19 mouse cellular contexts compared by ENCODE assay signal in the genomic region with DNA sequence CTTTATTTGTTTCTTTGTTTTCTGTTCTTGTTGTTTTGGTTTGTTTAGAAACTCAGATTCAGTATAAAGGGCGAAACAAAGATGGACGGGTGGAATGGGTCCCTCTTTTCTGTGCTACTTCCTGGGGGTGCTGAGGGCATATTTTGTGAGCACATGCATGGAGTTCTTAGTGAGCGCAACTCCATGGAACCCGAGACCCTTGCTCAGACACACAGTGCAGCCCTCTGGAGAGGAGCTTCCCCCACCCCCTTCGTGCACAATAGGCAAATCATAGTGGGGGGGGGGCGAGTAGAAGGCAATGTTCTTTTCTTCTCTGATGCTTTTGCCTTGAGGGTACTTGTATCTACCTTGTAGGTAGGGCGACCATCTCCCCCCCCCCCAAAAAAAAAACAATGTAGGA.
DNase-seq lines count a peak whose midpoint lies in the region; ATAC-seq and TF ChIP-seq lines count a peak whose summit lies in the region.
"Had no signal": no experiment of that assay in that cellular context is flagged by ENCODE, and none has a peak within 500 bp of the region (broad histone marks: within the 10 kb centered on the region; RNA-seq: fewer than 3 reads in every experiment).

No protein-coding gene starts in this region.

- no peak for TF ChIP-seq CTCF in E14TG2a.4 (conservative IDR thresholded peaks at IDR 0.05; ENCODE audit: low read length)

- peaks cover 9% of the 10 kb centered on the region; the same call in 1 of the 2 replicates for H3K36me3 ChIP-seq in heart, embryonic 10.5 days
- H3K36me3 ChIP-seq in hindbrain, embryonic 15.5 days = no peaks in the 10 kb centered on the region; the same call in 1 of the 2 replicates
- H3K36me3 ChIP-seq in hindbrain, embryonic 16.5 days (ENCODE audit: control insufficient read depth, insufficient read depth, low read length) = no peaks in the 10 kb centered on the region
- H3K36me3 ChIP-seq in E14TG2a.4 (ENCODE audit: insufficient read depth, low read length) = 0 out of 2 replicates have a peak, but pooled peaks cover under 1% of the 10 kb centered on the region
- H3K36me3 ChIP-seq in ES-E14 (ENCODE audit: control insufficient read depth, insufficient read depth, low read length, poor library complexity, severe bottlenecking) = no peaks in the 10 kb centered on the region; the same call in 1 of the 2 replicates
- H3K36me3 ChIP-seq in intestine, embryonic 16.5 days (ENCODE audit: control insufficient read depth, insufficient read depth, low read length) = no peaks in the 10 kb centered on the region

- no peaks in the 10 kb centered on the region for H3K9me3 ChIP-seq in heart, embryonic 10.5 days
- H3K9me3 ChIP-seq in hindbrain, embryonic 15.5 days = no peaks in the 10 kb centered on the region
- no peaks in the 10 kb centered on the region for H3K9me3 ChIP-seq in hindbrain, embryonic 16.5 days (ENCODE audit: control insufficient read depth, low read length)
- H3K9me3 ChIP-seq in E14TG2a.4 (ENCODE audit: low read length) = no peaks in the 10 kb centered on the region
- no peaks in the 10 kb centered on the region for H3K9me3 ChIP-seq in ES-E14 (ENCODE audit: control insufficient read depth, insufficient read depth, low read depth, low read length)
- no peaks in the 10 kb centered on the region for H3K9me3 ChIP-seq in intestine, embryonic 16.5 days (ENCODE audit: control insufficient read depth, low read length)

- H3K27me3 ChIP-seq in heart, embryonic 10.5 days (ENCODE audit: insufficient read depth, poor library complexity, severe bottlenecking) = no peaks in the 10 kb centered on the region
- H3K27me3 ChIP-seq in hindbrain, embryonic 15.5 days = no peaks in the 10 kb centered on the region
- no peaks in the 10 kb centered on the region for H3K27me3 ChIP-seq in hindbrain, embryonic 16.5 days (replicated peaks; ENCODE audit: control insufficient read depth, insufficient read depth, low read length)
- H3K27me3 ChIP-seq in E14TG2a.4 (ENCODE audit: insufficient read depth, low read length) = no peaks in the 10 kb centered on the region
- no peaks in the 10 kb centered on the region for H3K27me3 ChIP-seq in intestine, embryonic 16.5 days (replicated peaks; ENCODE audit: control insufficient read depth, insufficient read depth, low read length)

- DNase-seq in heart, embryonic 10.5 days (ENCODE audit: low spot score) = no peak
- DNase-seq in heart, postnatal 10 days = no peak
- DNase-seq in ES-E14 (ENCODE audit: low read depth, low spot score) = no peak
- DNase-seq: cerebellum, adult 9-10 months; gastrocnemius, postnatal 25 days; heart, adult 2 months; kidney, adult 2 months; kidney, postnatal 14 days; layer of hippocampus, postnatal 36 days; liver had no signal

- H3K9ac ChIP-seq in hindbrain, embryonic 15.5 days = no peak overlapping the region
- H3K9ac ChIP-seq in hindbrain, embryonic 16.5 days (ENCODE audit: low read depth, low read length) = no peak overlapping the region
- H3K9ac ChIP-seq in ES-E14 (ENCODE audit: insufficient read depth, low read depth, low read length, poor library complexity, severe bottlenecking) = 0 out of 2 replicates have a peak overlapping the region, but pooled peaks have one; percentile 12
- no peak overlapping the region for H3K9ac ChIP-seq in intestine, embryonic 16.5 days (ENCODE audit: low read depth, low read length)

- H3K4me2 ChIP-seq in hindbrain, embryonic 15.5 days = no peak overlapping the region
- no peak overlapping the region for H3K4me2 ChIP-seq in hindbrain, embryonic 16.5 days (ENCODE audit: low read length)
- no peak overlapping the region for H3K4me2 ChIP-seq in intestine, embryonic 16.5 days (ENCODE audit: low read depth, low read length)

- intact Hi-C loops in heart, postnatal 10 days (cut with DNase I) = loop anchor here (5.0 kb wide), 2 partner anchors 243 to 268 kb away; no protein-coding TSS in a partner anchor

- H3K27ac ChIP-seq in heart, embryonic 10.5 days = peak overlapping the region; percentile 86; the same call in 1 of the 2 replicates
- 0 out of 2 replicates have a peak overlapping the region, but pooled peaks have one; percentile 25 for H3K27ac ChIP-seq in hindbrain, embryonic 15.5 days (replicated peaks)
- H3K27ac ChIP-seq in hindbrain, embryonic 16.5 days (ENCODE audit: low read depth, low read length) = no peak overlapping the region
- peak overlapping the region; percentile 61 for H3K27ac ChIP-seq in ES-E14 (ENCODE audit: insufficient read depth, low read depth, low read length, poor library complexity, severe bottlenecking)
- H3K27ac ChIP-seq in intestine, embryonic 16.5 days (ENCODE audit: low read length) = no peak overlapping the region
- H3K27ac ChIP-seq: heart, adult 2 months; layer of hippocampus, adult 2 months; stomach, postnatal 0 days had no signal

- no peak for ATAC-seq in hindbrain, embryonic 15.5 days (ENCODE audit: low FRiP score, low read depth)
- ATAC-seq in hindbrain, embryonic 16.5 days = no peak
- ATAC-seq in intestine, embryonic 16.5 days = no peak
- ATAC-seq: activated CD4-positive, CD25-positive, alpha-beta regulatory T cell, adult 4 months; lung, postnatal 0 days had no signal

- WGBS in heart, embryonic 10.5 days = 60% methylated on average over 7 of the region's 7 CpGs
- WGBS in hindbrain, embryonic 15.5 days = 55% methylated on average over 7 of the region's 7 CpGs
- WGBS in hindbrain, embryonic 16.5 days = 59% methylated on average over 7 of the region's 7 CpGs
- WGBS in intestine, embryonic 16.5 days = 66% methylated on average over 7 of the region's 7 CpGs

- in situ Hi-C loops in ES-E14 (cut with MboI; ENCODE audit: low sequenced_read_pairs in 2 of 2, unreplicated experiment in 2 of 2) = loop anchor here in 1 of 2 experiments (25.0 kb wide), 1 partner anchor 537 kb away; no protein-coding TSS in a partner anchor

- peaks cover 26% of the 10 kb centered on the region for H3K4me1 ChIP-seq in heart, embryonic 10.5 days
- peaks cover 20% of the 10 kb centered on the region for H3K4me1 ChIP-seq in hindbrain, embryonic 15.5 days (replicated peaks)
- H3K4me1 ChIP-seq in hindbrain, embryonic 16.5 days (ENCODE audit: control insufficient read depth, insufficient read depth, low read depth, low read length) = peaks cover 5% of the 10 kb centered on the region; the same call in 1 of the 2 replicates
- H3K4me1 ChIP-seq in E14TG2a.4 (replicated peaks; ENCODE audit: low read depth, low read length) (peaks cover 62% of the 10 kb centered on the region), ES-E14 (ENCODE audit: control insufficient read depth in 2 of 2, insufficient read depth in 2 of 2, low read length in 2 of 2, poor library complexity in 1 of 2) (peaks cover 16 to 25% of the 10 kb centered on the region in 2 experiments)
- peaks cover 6% of the 10 kb centered on the region for H3K4me1 ChIP-seq in intestine, embryonic 16.5 days (ENCODE audit: control insufficient read depth, insufficient read depth, low read length)

- no peak overlapping the region for H3K4me3 ChIP-seq in heart, embryonic 10.5 days
- no peak overlapping the region for H3K4me3 ChIP-seq in hindbrain, embryonic 15.5 days
- H3K4me3 ChIP-seq in hindbrain, embryonic 16.5 days (ENCODE audit: low read length) = no peak overlapping the region
- H3K4me3 ChIP-seq in E14TG2a.4 (replicated peaks; ENCODE audit: low read length) (0 out of 2 replicates have a peak overlapping the region, but pooled peaks have one; percentile 5), ES-E14 (ENCODE audit: insufficient read depth in 1 of 2, low read depth in 1 of 2, low read length in 2 of 2, poor library complexity in 1 of 2, severe bottlenecking in 1 of 2) (no peak overlapping the region)
- no peak overlapping the region for H3K4me3 ChIP-seq in intestine, embryonic 16.5 days (ENCODE audit: low read length)
- H3K4me3 ChIP-seq: erythroblast, embryonic 14.5 days; heart, adult 2 months; layer of hippocampus, adult 2 months had no signal

TF ChIP-seq in ES-E14, 5 proteins besides CTCF, POLR2A, EP300 and RAD21:
- TF ChIP-seq CHD2 (IDR thresholded peaks at IDR 0.05; ENCODE audit: low read depth, low read length) (no peak), MAFK (IDR thresholded peaks at IDR 0.05; ENCODE audit: insufficient read depth, low read depth, low read length) (no peak), ZC3H11A (IDR thresholded peaks at IDR 0.05; ENCODE audit: borderline replicate concordance, low read depth, low read length) (no peak), HCFC1 (IDR thresholded peaks at IDR 0.05; ENCODE audit: borderline replicate concordance, insufficient read depth, low read length) (no peak), ZNF384 (IDR thresholded peaks at IDR 0.05; ENCODE audit: low read depth, low read length) (no peak)

Comparison
In these comparisons a context has a peak if more than half of its experiments do, and no peak if none do; other contexts are left out.
1. H3K27ac ChIP-seq: peak in heart, embryonic 10.5 days (single experiment), hindbrain, embryonic 15.5 days (single experiment) and ES-E14 (single experiment); none in hindbrain, embryonic 16.5 days (single experiment) and intestine, embryonic 16.5 days (single experiment).